Mouse (Mus musculus) heart, embryonic 11.5 days (tissue): ENCODE results near the gene Phldb3. TPM values are rescaled to one million over a fixed set of nuclear protein-coding genes. Genes with fewer than 3 reads are reported as not detected.

Experiments used
- ATAC-seq: fragments of 200-750 bp; cut with Nextera tagmentation; replicated peaks from 2 replicates; pipeline ENCODE4 v1.8.0; 2017; ENCODE audit warnings: moderate library complexity; ENCODE audit not compliant: insufficient number of reproducible peaks, low FRiP score, low TSS enrichment
- H3K27ac ChIP-seq: fragments of 300-500 bp; sonication (generic); 2 replicates; pipeline ENCODE4 v1.5.1; 2014; ENCODE audit warnings: mild to moderate bottlenecking, low read depth, low read length
- H3K27me3 ChIP-seq: fragments of 300-500 bp; sonication (generic); 2 replicates; pipeline ENCODE4 v1.6.1; 2014; ENCODE audit warnings: mild to moderate bottlenecking, low read length, mixed read lengths; ENCODE audit not compliant: control insufficient read depth, insufficient read depth
- H3K36me3 ChIP-seq: fragments of 300-500 bp; sonication (generic); 2 replicates; pipeline ENCODE4 v1.6.1; 2014; ENCODE audit warnings: mild to moderate bottlenecking, low read length, moderate library complexity, mixed read lengths; ENCODE audit not compliant: control insufficient read depth, insufficient read depth
- H3K4me1 ChIP-seq: fragments of 300-500 bp; sonication (generic); 2 replicates; pipeline ENCODE4 v1.6.1; 2014; ENCODE audit warnings: low read length; ENCODE audit not compliant: control insufficient read depth, insufficient read depth
- H3K4me2 ChIP-seq: fragments of 300-500 bp; sonication (generic); 2 replicates; pipeline ENCODE4 v1.6.1; 2014; ENCODE audit warnings: mild to moderate bottlenecking, moderate library complexity
- H3K4me3 ChIP-seq: fragments of 300-500 bp; sonication (generic); 2 replicates; pipeline ENCODE4 v1.5.1; 2014; ENCODE audit warnings: low read depth, low read length
- H3K9ac ChIP-seq: fragments of 300-500 bp; sonication (generic); 2 replicates; pipeline ENCODE4 v1.6.1; 2014; ENCODE audit warnings: mild to moderate bottlenecking, low read depth, low read length, moderate library complexity
- H3K9me3 ChIP-seq: fragments of 300-500 bp; sonication (generic); replicated peaks from 2 replicates; pipeline ENCODE4 v1.6.1; 2016; ENCODE audit warnings: low read length; ENCODE audit not compliant: control insufficient read depth
- WGBS: fragments of 180-500 bp; shearing (Covaris S2); extraction: QIAGEN DNeasy Blood & Tissue Kit; methylation state at CpG from one replicate; pipeline ENCODE4 v1.1.7; 2014; ENCODE audit not compliant: insufficient replicate concordance; 5-methylcytosine and 5-hydroxymethylcytosine counted together
- polyA plus RNA-seq: library from polyadenylated mRNA; unstranded; fragments of >200 nt; fragmentation: Nextera tagmentation; extraction: Ambion mirVana; gene quantifications from 2 replicates; pipeline ENCODE4 v1.2.1, GENCODE M21; 2014

Phldb3 gene
- polyA plus RNA-seq, 1 experiment from 2014 or later = 0.06 TPM

- Histone ChIP-seq H3K27ac (no peak overlapping the region), H3K4me3 (no peak overlapping the region), H3K9me3 (no peaks in the 10 kb centered on the region), H3K4me2 (no peak overlapping the region), H3K4me1 (no peaks in the 10 kb centered on the region), H3K27me3 (no peaks in the 10 kb centered on the region; the same call in 1 of the 2 replicates), H3K36me3 (no peaks in the 10 kb centered on the region), H3K9ac (no peak overlapping the region)
- WGBS = 75% methylated on average over 4 of the region's 4 CpGs
- no peak for ATAC-seq
Measured at GRCm38 (mm10) chr7:24629672-24630071, 19.1 kb downstream of the Phldb3 start.

GRCm38 (mm10) chr7:24630116-24630880 is 19.7 kb downstream of the Phldb3 start:
- H3K27ac ChIP-seq = no peak overlapping the region
- H3K4me3 ChIP-seq = no peak overlapping the region
- H3K4me1 ChIP-seq = no peaks in the 10 kb centered on the region
- H3K4me2 ChIP-seq = no peak overlapping the region
- no peak overlapping the region for H3K9ac ChIP-seq
- WGBS = 76% methylated on average over 10 of the region's 10 CpGs
- H3K36me3 ChIP-seq = no peaks in the 10 kb centered on the region
- H3K9me3 ChIP-seq = no peaks in the 10 kb centered on the region
- no peak for ATAC-seq
- H3K27me3 ChIP-seq = no peaks in the 10 kb centered on the region; the same call in 1 of the 2 replicates

- ATAC-seq = no peak
- H3K36me3 ChIP-seq = no peaks in the 10 kb centered on the region
- H3K4me3 ChIP-seq = no peak within 1 kb of the TSS
- H3K4me2 ChIP-seq = no peak within 1 kb of the TSS
- no peaks in the 10 kb centered on the region for H3K4me1 ChIP-seq
- H3K27me3 ChIP-seq = peaks cover 51% of the 10 kb centered on the region
- H3K9me3 ChIP-seq = no peaks in the 10 kb centered on the region
- H3K9ac ChIP-seq = no peak within 1 kb of the TSS
- 11% methylated on average over 15 of the region's 15 CpGs for WGBS
- H3K27ac ChIP-seq = no peak within 1 kb of the TSS
Measured at GRCm38 (mm10) chr7:24636264-24636663, 25.7 kb downstream of the Phldb3 start, which contains the start of gene Lypd3. TSS of gene Lypd3 (plus strand) at chr7:24636550.

- ATAC-seq = no peak
- H3K4me1 ChIP-seq = no peaks in the 10 kb centered on the region
- WGBS = 3% methylated on average over 18 of the region's 18 CpGs
Measured at GRCm38 (mm10) chr7:24637046-24637445, 26.5 kb downstream of the Phldb3 start.

GRCm38 (mm10) chr7:24638026-24638856 is 27.7 kb downstream of the Phldb3 start:
- H3K36me3 ChIP-seq = no peaks in the 10 kb centered on the region
- H3K9ac ChIP-seq = no peak overlapping the region
- WGBS = 5% methylated on average over 35 of the region's 35 CpGs
- no peak for ATAC-seq
- H3K9me3 ChIP-seq = no peaks in the 10 kb centered on the region
- H3K4me2 ChIP-seq = peak overlapping the region; percentile 64
- H3K4me3 ChIP-seq = peak overlapping the region; percentile 35
- H3K27me3 ChIP-seq = peaks cover 51% of the 10 kb centered on the region
- H3K27ac ChIP-seq = no peak overlapping the region
- no peaks in the 10 kb centered on the region for H3K4me1 ChIP-seq

More at GRCm38 (mm10) chr7:24637046-24637445, 26.5 kb downstream of the Phldb3 start:
- Histone ChIP-seq H3K9me3 (no peaks in the 10 kb centered on the region), H3K4me3 (no peak overlapping the region), H3K27me3 (peaks cover 51% of the 10 kb centered on the region), H3K36me3 (no peaks in the 10 kb centered on the region), H3K27ac (no peak overlapping the region), H3K4me2 (no peak overlapping the region), H3K9ac (no peak overlapping the region)

GRCm38 (mm10) chr7:24640450-24640849 is 29.9 kb downstream of the Phldb3 start:
- Histone ChIP-seq H3K36me3 (no peaks in the 10 kb centered on the region), H3K4me3 (no peak overlapping the region), H3K27ac (no peak overlapping the region), H3K4me2 (no peak overlapping the region), H3K9me3 (no peaks in the 10 kb centered on the region), H3K27me3 (peaks cover 51% of the 10 kb centered on the region), H3K9ac (no peak overlapping the region), H3K4me1 (no peaks in the 10 kb centered on the region)
- no peak for ATAC-seq
- WGBS = 63% methylated on average over 13 of the region's 13 CpGs

DNA sequence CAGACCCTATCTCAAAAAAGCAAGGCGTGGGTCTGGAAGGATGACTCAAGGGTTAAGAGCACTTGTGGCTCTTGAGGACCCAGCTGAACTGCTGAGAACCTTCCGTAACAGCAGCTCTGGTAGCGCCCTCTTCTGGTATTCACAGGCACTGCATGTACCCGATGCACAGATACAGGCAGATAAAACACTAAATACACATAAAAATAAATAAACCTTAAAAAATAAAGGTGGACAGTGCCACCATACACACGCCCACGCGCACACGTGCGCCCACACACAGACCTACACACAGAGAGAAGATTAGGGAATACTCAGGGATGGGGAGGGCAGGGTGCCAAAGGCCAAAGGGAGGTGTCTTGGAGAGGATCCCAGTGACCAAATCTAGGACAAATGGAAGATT is 31.9 kb downstream of the Phldb3 start:
- WGBS = 7% methylated on average over 9 of the region's 9 CpGs
- Histone ChIP-seq H3K27me3 (peaks cover 32% of the 10 kb centered on the region), H3K27ac (no peak overlapping the region), H3K4me3 (no peak overlapping the region), H3K4me1 (no peaks in the 10 kb centered on the region), H3K9ac (no peak overlapping the region), H3K36me3 (no peaks in the 10 kb centered on the region), H3K9me3 (no peaks in the 10 kb centered on the region), H3K4me2 (no peak overlapping the region)
- no peak for ATAC-seq

DNA sequence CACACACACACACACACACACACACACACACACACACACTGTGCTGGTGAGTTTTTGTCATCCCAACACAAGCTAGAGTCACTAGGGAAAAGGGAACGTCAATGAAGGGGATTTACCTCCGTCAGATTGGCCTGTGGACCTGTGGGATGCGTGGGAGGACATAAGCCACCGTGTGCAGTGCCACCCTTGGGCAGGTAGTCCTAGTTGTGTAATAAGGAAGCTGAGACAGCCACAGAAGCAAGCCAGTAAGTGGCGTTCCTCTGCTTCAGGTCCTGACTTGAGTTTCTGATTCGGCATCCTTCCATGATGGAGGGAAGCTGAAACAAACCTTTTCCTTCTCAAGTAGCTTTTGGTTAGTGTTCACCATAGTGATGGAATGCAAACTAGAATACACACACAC is 33.9 kb downstream of the Phldb3 start:
- peaks cover 14% of the 10 kb centered on the region for H3K27me3 ChIP-seq
- H3K9ac ChIP-seq = no peak overlapping the region
- H3K4me3 ChIP-seq = no peak overlapping the region
- 69% methylated on average over 6 of the region's 6 CpGs for WGBS
- H3K27ac ChIP-seq = no peak overlapping the region
- H3K36me3 ChIP-seq = no peaks in the 10 kb centered on the region
- no peak overlapping the region for H3K4me2 ChIP-seq
- ATAC-seq = no peak
- H3K9me3 ChIP-seq = no peaks in the 10 kb centered on the region
- no peaks in the 10 kb centered on the region for H3K4me1 ChIP-seq
